Mouse (Mus musculus): Measurements from ENCODE around the gene Coq10b. TPM values are rescaled to one million over a fixed set of nuclear protein-coding genes. Genes with fewer than 3 reads are reported as not detected.

Coq10b gene
- total and polyA plus RNA-seq, 3 experiments = 4.7 to 50.3 (median 48.2) TPM

- 0 out of 2 replicates have a peak, but pooled peaks have one; percentile 49 for TF ChIP-seq POLR2AphosphoS5 (IDR thresholded peaks at IDR 0.05; ENCODE audit: insufficient replicate concordance, low read depth, low read length)
- TF ChIP-seq CTCF (IDR thresholded peaks at IDR 0.05; ENCODE audit: low read depth, low read length) = no peak
- TF ChIP-seq GATA2 (IDR thresholded peaks at IDR 0.05; ENCODE audit: borderline replicate concordance, low read depth, low read length) = no peak
- TF ChIP-seq TAL1 (conservative IDR thresholded peaks at IDR 0.05; ENCODE audit: low read depth, low read length) = no peak
- Histone ChIP-seq H3K4me3 (ENCODE audit: low read depth, low read length) (no peak overlapping the region), H3K9me3 (replicated peaks) (no peaks in the 10 kb centered on the region), H3K27me3 (ENCODE audit: insufficient read depth, low read length) (no peaks in the 10 kb centered on the region), H3K4me1 (ENCODE audit: insufficient read depth, low read depth, low read length) (peaks cover 37% of the 10 kb centered on the region), H3K36me3 (replicated peaks) (peaks cover 61% of the 10 kb centered on the region)
- ATAC-seq (ENCODE audit: extremely low read depth, insufficient number of reproducible peaks, low FRiP score, poor library complexity, severe bottlenecking) (peak; percentile 18; the same call in 1 of the 2 replicates), DNase-seq (ENCODE audit: low spot score) (no peak)
Measured at GRCm38 (mm10) chr1:55075652-55076394, 23.3 kb downstream of the Coq10b start.

- TF ChIP-seq CTCF (IDR thresholded peaks at IDR 0.05; ENCODE audit: low read depth, low read length) (no peak), POLR2AphosphoS5 (IDR thresholded peaks at IDR 0.05; ENCODE audit: insufficient replicate concordance, low read depth, low read length) (no peak), GATA1 (IDR thresholded peaks at IDR 0.05; ENCODE audit: borderline replicate concordance, low read length) (no peak), GATA2 (IDR thresholded peaks at IDR 0.05; ENCODE audit: borderline replicate concordance, low read depth, low read length) (no peak), TAL1 (conservative IDR thresholded peaks at IDR 0.05; ENCODE audit: low read depth, low read length) (no peak)
- Histone ChIP-seq H3K4me3 (ENCODE audit: low read depth, low read length) (no peak overlapping the region), H3K4me1 (ENCODE audit: insufficient read depth, low read depth, low read length) (peaks cover 43% of the 10 kb centered on the region), H3K27me3 (ENCODE audit: insufficient read depth, low read length) (no peaks in the 10 kb centered on the region), H3K9me3 (replicated peaks) (no peaks in the 10 kb centered on the region), H3K36me3 (replicated peaks) (peaks cover 62% of the 10 kb centered on the region)
- no peak for DNase-seq (ENCODE audit: low spot score)
- ATAC-seq (ENCODE audit: extremely low read depth, insufficient number of reproducible peaks, low FRiP score, poor library complexity, severe bottlenecking) = no peak
Measured at GRCm38 (mm10) chr1:55076395-55076743, 23.8 kb downstream of the Coq10b start.

- TF ChIP-seq GATA1 (IDR thresholded peaks at IDR 0.05; ENCODE audit: borderline replicate concordance, low read length) (no peak), POLR2AphosphoS5 (IDR thresholded peaks at IDR 0.05; ENCODE audit: insufficient replicate concordance, low read depth, low read length) (peak; percentile 40; the same call in 1 of the 2 replicates), CTCF (IDR thresholded peaks at IDR 0.05; ENCODE audit: low read depth, low read length) (no peak), GATA2 (IDR thresholded peaks at IDR 0.05; ENCODE audit: borderline replicate concordance, low read depth, low read length) (no peak)
- Histone ChIP-seq H3K27me3 (ENCODE audit: insufficient read depth, low read length) (no peaks in the 10 kb centered on the region), H3K9me3 (replicated peaks) (no peaks in the 10 kb centered on the region), H3K4me1 (ENCODE audit: insufficient read depth, low read depth, low read length) (peaks cover 48% of the 10 kb centered on the region), H3K4me3 (ENCODE audit: low read depth, low read length) (no peak overlapping the region), H3K36me3 (replicated peaks) (peaks cover 67% of the 10 kb centered on the region)
- DNase-seq (ENCODE audit: low spot score) = no peak
- ATAC-seq (ENCODE audit: extremely low read depth, insufficient number of reproducible peaks, low FRiP score, poor library complexity, severe bottlenecking) = 0 out of 2 replicates have a peak, but pooled peaks have one; percentile 16
Measured at GRCm38 (mm10) chr1:55076849-55077516, 24.4 kb downstream of the Coq10b start.

GRCm38 (mm10) chr1:55079677-55080076, 27.1 kb downstream of the Coq10b start:
- Histone ChIP-seq H3K27me3 (ENCODE audit: insufficient read depth, low read length) (no peaks in the 10 kb centered on the region), H3K36me3 (replicated peaks) (peaks cover 80% of the 10 kb centered on the region), H3K4me3 (ENCODE audit: low read depth, low read length) (no peak overlapping the region), H3K9me3 (replicated peaks) (no peaks in the 10 kb centered on the region), H3K4me1 (ENCODE audit: insufficient read depth, low read depth, low read length) (peaks cover 69% of the 10 kb centered on the region)
- ATAC-seq (ENCODE audit: extremely low read depth, insufficient number of reproducible peaks, low FRiP score, poor library complexity, severe bottlenecking) = no peak
- TF ChIP-seq GATA2 (IDR thresholded peaks at IDR 0.05; ENCODE audit: borderline replicate concordance, low read depth, low read length) (no peak), POLR2AphosphoS5 (IDR thresholded peaks at IDR 0.05; ENCODE audit: insufficient replicate concordance, low read depth, low read length) (no peak), TAL1 (conservative IDR thresholded peaks at IDR 0.05; ENCODE audit: low read depth, low read length) (no peak), CTCF (IDR thresholded peaks at IDR 0.05; ENCODE audit: low read depth, low read length) (no peak), GATA1 (IDR thresholded peaks at IDR 0.05; ENCODE audit: borderline replicate concordance, low read length) (no peak)
- DNase-seq (ENCODE audit: low spot score) = no peak

GRCm38 (mm10) chr1:55082106-55082505, 29.5 kb downstream of the Coq10b start:
- Histone ChIP-seq H3K4me3 (ENCODE audit: low read depth, low read length) (no peak overlapping the region), H3K4me1 (ENCODE audit: insufficient read depth, low read depth, low read length) (peaks cover 63% of the 10 kb centered on the region), H3K27me3 (ENCODE audit: insufficient read depth, low read length) (no peaks in the 10 kb centered on the region), H3K36me3 (replicated peaks) (peaks cover 82% of the 10 kb centered on the region), H3K9me3 (replicated peaks) (no peaks in the 10 kb centered on the region)
- DNase-seq (ENCODE audit: low spot score) = no peak
- no peak for ATAC-seq (ENCODE audit: extremely low read depth, insufficient number of reproducible peaks, low FRiP score, poor library complexity, severe bottlenecking)
- TF ChIP-seq CTCF (IDR thresholded peaks at IDR 0.05; ENCODE audit: low read depth, low read length) = no peak

GRCm38 (mm10) chr1:55085781-55086366, 33.3 kb downstream of the Coq10b start:
- Histone ChIP-seq H3K4me1 (ENCODE audit: insufficient read depth, low read depth, low read length) (peaks cover 55% of the 10 kb centered on the region), H3K27me3 (ENCODE audit: insufficient read depth, low read length) (no peaks in the 10 kb centered on the region), H3K36me3 (replicated peaks) (peaks cover 65% of the 10 kb centered on the region), H3K4me3 (ENCODE audit: low read depth, low read length) (peak overlapping the region; percentile 91), H3K9me3 (replicated peaks) (no peaks in the 10 kb centered on the region)
- DNase-seq (ENCODE audit: low spot score) (no peak), ATAC-seq (ENCODE audit: extremely low read depth, insufficient number of reproducible peaks, low FRiP score, poor library complexity, severe bottlenecking) (no peak)
- TF ChIP-seq CTCF (IDR thresholded peaks at IDR 0.05; ENCODE audit: low read depth, low read length) = no peak
- TF ChIP-seq TAL1 (conservative IDR thresholded peaks at IDR 0.05; ENCODE audit: low read depth, low read length) = no peak
- no peak for TF ChIP-seq POLR2AphosphoS5 (IDR thresholded peaks at IDR 0.05; ENCODE audit: insufficient replicate concordance, low read depth, low read length)
- TF ChIP-seq GATA2 (IDR thresholded peaks at IDR 0.05; ENCODE audit: borderline replicate concordance, low read depth, low read length) = no peak
- TF ChIP-seq GATA1 (IDR thresholded peaks at IDR 0.05; ENCODE audit: borderline replicate concordance, low read length) = no peak
